Mouse (Mus musculus) layer of hippocampus, adult 9-10 months (tissue): Measurements from ENCODE around the gene Hoxd8.

ENCODE experiments used
- DNase-seq: peaks from one replicate; pipeline ENCODE4 v3.0.0; 2022; ENCODE audit warnings: low spot score

Hoxd8 gene

GRCm38 (mm10) chr2:74704393-74704998 lies at the start of gene Hoxd8:
Gene Hoxd8 (plus strand): TSS chr2:74704615.
- no peak for DNase-seq

GRCm38 (mm10) chr2:74654743-74655419 lies 49.5 kb upstream of the Hoxd8 start:
- DNase-seq, result no peak

GRCm38 (mm10) chr2:74655420-74655781 lies 49.0 kb upstream of the Hoxd8 start:
- DNase-seq, result no peak

GRCm38 (mm10) chr2:74655821-74656631 lies 48.4 kb upstream of the Hoxd8 start:
- DNase-seq, result no peak

- DNase-seq, result no peak
Measured at GRCm38 (mm10) chr2:74656632-74657021, 47.8 kb upstream of the Hoxd8 start.

- no peak for DNase-seq
Measured at GRCm38 (mm10) chr2:74657251-74658023, 47.0 kb upstream of the Hoxd8 start.

- DNase-seq, result no peak
Measured at GRCm38 (mm10) chr2:74658024-74658666, 46.3 kb upstream of the Hoxd8 start.

- DNase-seq, result no peak
Measured at GRCm38 (mm10) chr2:74658667-74659371, 45.6 kb upstream of the Hoxd8 start.

GRCm38 (mm10) chr2:74659507-74660005 lies 44.9 kb upstream of the Hoxd8 start, which contains the start of gene Evx2:
Gene Evx2 (minus strand): TSS chr2:74659557.
- DNase-seq, result no peak

GRCm38 (mm10) chr2:74660421-74661375 lies 43.7 kb upstream of the Hoxd8 start:
- no peak for DNase-seq

GRCm38 (mm10) chr2:74661685-74662084 lies 42.7 kb upstream of the Hoxd8 start:
- DNase-seq, result no peak

GRCm38 (mm10) chr2:74663291-74663925 lies 41.0 kb upstream of the Hoxd8 start:
- no peak for DNase-seq

GRCm38 (mm10) chr2:74666411-74666810 lies 38.0 kb upstream of the Hoxd8 start:
- no peak for DNase-seq

GRCm38 (mm10) chr2:74667191-74667841 lies 37.1 kb upstream of the Hoxd8 start:
- no peak for DNase-seq

GRCm38 (mm10) chr2:74667842-74668357 lies 36.5 kb upstream of the Hoxd8 start, which contains the start of gene Hoxd13:
Gene Hoxd13 (plus strand): TSS chr2:74668310.
- DNase-seq, result no peak

- no peak for DNase-seq
Measured at GRCm38 (mm10) chr2:74668370-74669229, 35.8 kb upstream of the Hoxd8 start.

GRCm38 (mm10) chr2:74669230-74669578 lies 35.2 kb upstream of the Hoxd8 start:
- no peak for DNase-seq
